Mouse (Mus musculus): ENCODE results near the gene Col25a1. TPM values are rescaled to one million over a fixed set of nuclear protein-coding genes. Genes with fewer than 3 reads are reported as not detected.
A peak's percentile ranks its signal among the peaks of the same experiment; 100 is the strongest.

The Col25a1 gene
- polyA plus RNA-seq, 1 experiment, result 0.06 TPM

DNA sequence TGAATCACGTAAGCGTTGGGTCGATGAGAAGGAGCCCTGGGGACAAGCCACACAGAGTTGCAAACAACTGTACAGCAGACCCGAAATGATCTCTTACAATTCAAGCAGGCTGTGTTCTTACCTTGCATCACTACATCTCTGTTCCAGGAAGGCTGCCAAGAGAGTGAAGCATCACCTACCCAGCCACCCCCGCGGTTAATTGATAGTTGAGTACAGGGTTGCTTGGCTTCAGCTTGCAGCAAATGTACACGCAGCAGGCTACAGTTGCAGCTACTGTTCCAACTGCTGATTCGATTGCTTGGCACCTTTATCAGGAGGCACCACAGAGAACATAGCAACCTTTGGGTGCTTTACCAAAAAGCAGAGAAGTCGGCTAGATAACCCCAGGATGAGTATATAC is 133.8 kb downstream of the Col25a1 start:
- Histone ChIP-seq H3K4me3 (ENCODE audit: insufficient read depth, low read depth, low read length) (no peak overlapping the region), H3K27ac (ENCODE audit: insufficient read depth, low read depth, low read length) (no peak overlapping the region), H3K27me3 (replicated peaks; ENCODE audit: control insufficient read depth, insufficient read depth, low read length) (no peaks in the 10 kb centered on the region), H3K4me1 (ENCODE audit: control insufficient read depth, insufficient read depth, low read length) (no peaks in the 10 kb centered on the region), H3K36me3 (ENCODE audit: control insufficient read depth, insufficient read depth, low read length) (no peaks in the 10 kb centered on the region)
- no peak for TF ChIP-seq POLR2A (IDR thresholded peaks at IDR 0.05; ENCODE audit: low read depth, low read length)
- no peak for DNase-seq
- 74% methylated on average over 9 of the region's 9 CpGs for WGBS

DNA sequence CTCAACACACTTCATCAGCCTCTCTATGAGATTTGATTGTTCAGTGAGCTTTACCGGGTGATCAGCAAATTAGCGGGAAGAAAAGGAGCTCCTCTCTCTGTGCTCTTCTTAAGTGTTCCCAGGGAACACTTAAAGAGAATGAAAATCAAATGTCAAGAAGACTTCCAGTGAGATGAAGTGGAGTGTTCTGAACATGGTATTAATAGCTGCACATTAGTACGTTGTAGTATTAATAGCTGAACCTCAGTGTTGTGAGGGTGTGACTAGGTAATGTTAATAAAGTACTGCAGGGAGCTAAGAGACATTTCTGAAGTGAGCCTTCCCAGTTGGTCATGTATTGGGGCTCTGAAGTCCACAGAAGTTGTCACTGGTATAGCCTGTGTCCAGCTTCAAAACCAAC is 139.2 kb downstream of the Col25a1 start:
- Histone ChIP-seq H3K27ac (ENCODE audit: insufficient read depth, low read depth, low read length) (no peak overlapping the region), H3K27me3 (replicated peaks; ENCODE audit: control insufficient read depth, insufficient read depth, low read length) (no peaks in the 10 kb centered on the region), H3K4me3 (ENCODE audit: insufficient read depth, low read depth, low read length) (no peak overlapping the region), H3K4me1 (ENCODE audit: control insufficient read depth, insufficient read depth, low read length) (no peaks in the 10 kb centered on the region), H3K36me3 (ENCODE audit: control insufficient read depth, insufficient read depth, low read length) (no peaks in the 10 kb centered on the region)
- DNase-seq, result no peak
- WGBS, result 92% methylated on average over 3 of the region's 3 CpGs
- TF ChIP-seq CTCF (conservative IDR thresholded peaks at IDR 0.05; ENCODE audit: insufficient read depth, insufficient read length, low read depth, low read length), result no peak
- no peak for TF ChIP-seq POLR2A (IDR thresholded peaks at IDR 0.05; ENCODE audit: low read depth, low read length)

DNA sequence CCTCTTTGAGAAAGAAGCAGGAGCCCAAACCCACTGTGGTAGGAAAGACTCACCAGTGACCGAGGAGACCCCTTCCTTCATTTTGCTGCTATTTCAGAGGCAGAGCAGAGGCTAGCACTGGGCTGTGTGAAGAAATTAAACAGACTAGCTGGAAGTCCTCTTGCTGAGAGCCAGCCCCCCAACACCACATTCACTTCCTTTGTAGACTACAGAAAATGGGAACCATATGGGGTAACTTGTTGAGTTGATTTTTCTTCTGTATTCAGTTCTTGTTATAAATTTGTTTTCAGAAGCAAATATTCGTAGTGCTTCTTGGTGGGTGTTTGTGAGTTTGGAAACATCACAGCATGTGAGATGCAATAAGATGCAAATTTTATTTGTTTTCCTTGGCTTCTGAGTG is 142.6 kb downstream of the Col25a1 start:
- Histone ChIP-seq H3K4me3 (ENCODE audit: insufficient read depth, low read depth, low read length) (no peak overlapping the region), H3K4me1 (ENCODE audit: control insufficient read depth, insufficient read depth, low read length) (no peaks in the 10 kb centered on the region), H3K27me3 (replicated peaks; ENCODE audit: control insufficient read depth, insufficient read depth, low read length) (no peaks in the 10 kb centered on the region), H3K27ac (ENCODE audit: insufficient read depth, low read depth, low read length) (no peak overlapping the region), H3K36me3 (ENCODE audit: control insufficient read depth, insufficient read depth, low read length) (no peaks in the 10 kb centered on the region)
- 78% methylated on average over 2 of the region's 2 CpGs for WGBS
- DNase-seq, result no peak
- TF ChIP-seq POLR2A (IDR thresholded peaks at IDR 0.05; ENCODE audit: low read depth, low read length), result no peak

DNA sequence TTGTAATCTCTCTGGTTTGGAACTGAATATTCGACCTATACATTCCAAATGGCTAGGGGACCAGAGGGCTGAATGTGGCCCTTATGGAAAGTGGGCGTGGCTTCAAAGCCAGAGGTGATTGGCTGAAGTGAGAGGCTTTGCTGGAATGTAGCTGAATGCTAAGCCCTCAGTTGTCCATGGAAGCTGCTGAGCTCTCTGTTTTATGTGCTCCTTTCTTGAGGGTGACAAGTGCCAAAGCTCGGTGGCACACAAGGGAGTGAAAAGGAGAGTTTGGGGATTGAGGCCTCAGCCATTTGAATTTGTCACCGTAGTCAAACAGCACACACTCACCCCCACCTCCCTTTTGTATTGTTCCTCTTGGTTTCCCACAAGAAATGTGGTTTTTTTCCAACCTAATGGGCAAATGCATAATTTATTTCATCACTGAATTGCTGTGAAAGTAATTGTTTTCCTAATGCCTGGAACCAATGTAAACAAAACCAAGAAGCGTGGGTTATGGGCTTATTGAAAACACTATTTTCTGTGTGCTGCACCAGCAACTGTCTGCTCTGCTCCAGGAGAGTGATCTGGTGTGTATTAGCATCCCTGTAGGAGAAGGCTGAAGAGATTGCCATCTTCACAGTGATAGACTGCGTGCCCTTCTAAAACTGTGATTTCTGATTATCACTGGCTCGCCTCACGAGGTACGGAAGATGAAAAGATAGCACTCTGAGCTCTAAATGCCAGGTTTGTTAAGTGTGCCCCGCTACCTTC is 147.2 kb downstream of the Col25a1 start:
- no peak for DNase-seq
- Histone ChIP-seq H3K4me3 (ENCODE audit: insufficient read depth, low read depth, low read length) (no peak overlapping the region), H3K36me3 (ENCODE audit: control insufficient read depth, insufficient read depth, low read length) (no peaks in the 10 kb centered on the region), H3K27me3 (replicated peaks; ENCODE audit: control insufficient read depth, insufficient read depth, low read length) (no peaks in the 10 kb centered on the region), H3K4me1 (ENCODE audit: control insufficient read depth, insufficient read depth, low read length) (no peaks in the 10 kb centered on the region), H3K27ac (ENCODE audit: insufficient read depth, low read depth, low read length) (no peak overlapping the region)
- no peak for TF ChIP-seq POLR2A (IDR thresholded peaks at IDR 0.05; ENCODE audit: low read depth, low read length)
- TF ChIP-seq CTCF (conservative IDR thresholded peaks at IDR 0.05; ENCODE audit: insufficient read depth, insufficient read length, low read depth, low read length), result no peak
- 57% methylated on average over 10 of the region's 10 CpGs for WGBS

DNA sequence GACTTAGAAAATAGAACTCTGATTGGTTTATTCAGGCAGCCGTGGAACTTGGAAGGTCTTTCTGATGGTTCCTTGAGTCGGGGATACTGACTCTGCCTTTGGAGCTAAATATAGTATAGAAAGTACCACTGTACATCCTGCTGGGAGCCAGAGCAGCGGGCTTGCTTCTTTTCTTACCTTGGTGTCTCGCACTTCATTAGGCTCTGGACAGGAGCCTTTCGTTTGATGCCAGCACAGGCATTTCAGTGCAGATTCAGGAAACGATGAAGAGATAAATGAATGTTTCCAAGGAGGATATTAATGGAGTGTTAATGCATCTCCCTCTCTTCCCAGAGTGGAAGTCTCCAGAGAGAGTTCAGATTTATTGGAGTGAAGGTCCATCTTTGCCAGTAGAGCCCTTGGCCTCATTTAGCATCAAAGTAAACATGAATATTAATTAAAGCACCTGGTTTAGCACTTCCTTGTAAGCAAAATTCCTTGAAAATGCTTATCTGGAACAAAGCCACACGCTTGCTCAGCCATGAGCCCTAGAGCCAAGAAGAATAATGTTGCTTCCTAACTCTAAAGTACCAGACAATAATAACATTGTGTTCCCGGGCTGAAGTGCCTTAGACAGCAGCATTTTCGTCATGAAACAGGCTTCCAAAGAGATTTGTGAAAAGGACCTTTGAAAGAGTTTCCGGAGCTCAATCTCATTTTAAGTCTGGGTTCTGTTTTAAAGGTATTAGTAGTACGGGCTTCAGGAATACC is 151.9 kb downstream of the Col25a1 start:
- WGBS, result 41% methylated on average over 11 of the region's 11 CpGs

DNA sequence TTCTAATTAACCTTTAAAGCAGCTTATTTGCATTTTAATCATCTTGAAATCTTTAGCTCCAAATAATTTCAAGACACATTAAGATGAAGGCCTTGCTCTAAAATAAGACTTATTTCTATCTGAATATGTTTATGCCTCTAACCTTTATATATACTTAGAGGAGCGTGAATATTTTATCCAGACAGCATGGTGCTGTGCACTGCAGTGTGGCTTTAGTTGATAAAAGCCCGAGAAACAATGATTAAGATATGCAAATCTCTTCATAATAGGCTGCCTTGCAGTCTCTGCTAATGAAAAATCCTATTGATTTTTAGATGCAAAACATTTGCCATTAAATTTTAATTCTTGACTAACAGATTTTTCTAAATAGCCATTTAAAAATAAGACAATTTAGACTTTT is 156.8 kb downstream of the Col25a1 start:
- Histone ChIP-seq H3K27ac (ENCODE audit: insufficient read depth, low read depth, low read length) (no peak overlapping the region), H3K36me3 (ENCODE audit: control insufficient read depth, insufficient read depth, low read length) (no peaks in the 10 kb centered on the region), H3K27me3 (replicated peaks; ENCODE audit: control insufficient read depth, insufficient read depth, low read length) (no peaks in the 10 kb centered on the region), H3K4me1 (ENCODE audit: control insufficient read depth, insufficient read depth, low read length) (no peaks in the 10 kb centered on the region), H3K4me3 (ENCODE audit: insufficient read depth, low read depth, low read length) (no peak overlapping the region)
- 81% methylated on average over 2 of the region's 2 CpGs for WGBS
- TF ChIP-seq CTCF (conservative IDR thresholded peaks at IDR 0.05; ENCODE audit: insufficient read depth, insufficient read length, low read depth, low read length) (no peak), POLR2A (IDR thresholded peaks at IDR 0.05; ENCODE audit: low read depth, low read length) (no peak)
- no peak for DNase-seq

More for the DNA sequence above, 151.9 kb downstream of the Col25a1 start:
- no peak overlapping the region for H3K27ac ChIP-seq (ENCODE audit: insufficient read depth, low read depth, low read length)
- H3K36me3 ChIP-seq (ENCODE audit: control insufficient read depth, insufficient read depth, low read length), result no peaks in the 10 kb centered on the region
- no peaks in the 10 kb centered on the region for H3K4me1 ChIP-seq (ENCODE audit: control insufficient read depth, insufficient read depth, low read length)
- TF ChIP-seq POLR2A (IDR thresholded peaks at IDR 0.05; ENCODE audit: low read depth, low read length) (no peak), CTCF (conservative IDR thresholded peaks at IDR 0.05; ENCODE audit: insufficient read depth, insufficient read length, low read depth, low read length) (no peak)
- no peaks in the 10 kb centered on the region for H3K27me3 ChIP-seq (replicated peaks; ENCODE audit: control insufficient read depth, insufficient read depth, low read length)
- peak; percentile 10 for DNase-seq
- H3K4me3 ChIP-seq (ENCODE audit: insufficient read depth, low read depth, low read length), result no peak overlapping the region

DNA sequence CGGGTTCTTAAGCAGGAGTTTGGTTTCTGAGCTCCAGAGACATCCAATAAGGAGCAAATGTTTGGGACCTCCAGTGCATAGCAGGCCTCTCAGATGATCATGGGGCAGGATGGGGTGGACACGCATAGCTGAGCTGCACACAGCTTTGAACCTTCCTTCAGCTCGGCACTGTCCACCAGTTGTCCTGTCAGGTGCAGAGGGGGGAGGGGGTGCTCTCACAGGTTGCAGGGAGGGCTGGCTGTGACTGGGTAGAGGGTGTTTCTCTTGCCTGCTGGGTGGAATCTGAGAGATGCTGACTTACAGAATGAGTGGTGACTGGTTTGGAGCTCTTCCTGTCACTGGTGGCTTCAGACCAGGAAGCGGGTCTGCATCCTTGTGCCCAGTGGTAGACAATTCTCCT is 157.5 kb downstream of the Col25a1 start:
- no peak for TF ChIP-seq CTCF (conservative IDR thresholded peaks at IDR 0.05; ENCODE audit: insufficient read depth, insufficient read length, low read depth, low read length)
- TF ChIP-seq POLR2A (IDR thresholded peaks at IDR 0.05; ENCODE audit: low read depth, low read length), result no peak
- H3K27me3 ChIP-seq (replicated peaks; ENCODE audit: control insufficient read depth, insufficient read depth, low read length), result no peaks in the 10 kb centered on the region
- WGBS, result 59% methylated on average over 4 of the region's 4 CpGs
- no peaks in the 10 kb centered on the region for H3K36me3 ChIP-seq (ENCODE audit: control insufficient read depth, insufficient read depth, low read length)
- no peak overlapping the region for H3K4me3 ChIP-seq (ENCODE audit: insufficient read depth, low read depth, low read length)
- no peak for DNase-seq
- no peaks in the 10 kb centered on the region for H3K4me1 ChIP-seq (ENCODE audit: control insufficient read depth, insufficient read depth, low read length)
- H3K27ac ChIP-seq (ENCODE audit: insufficient read depth, low read depth, low read length), result no peak overlapping the region
